Mouse (Mus musculus): ENCODE data around the gene Arf3. TPM values are rescaled to one million over a fixed set of nuclear protein-coding genes. Genes with fewer than 3 reads are reported as not detected.

Gene Arf3
- polyA plus RNA-seq, 1 experiment from 2014 or later, result 49.1 TPM

DNA sequence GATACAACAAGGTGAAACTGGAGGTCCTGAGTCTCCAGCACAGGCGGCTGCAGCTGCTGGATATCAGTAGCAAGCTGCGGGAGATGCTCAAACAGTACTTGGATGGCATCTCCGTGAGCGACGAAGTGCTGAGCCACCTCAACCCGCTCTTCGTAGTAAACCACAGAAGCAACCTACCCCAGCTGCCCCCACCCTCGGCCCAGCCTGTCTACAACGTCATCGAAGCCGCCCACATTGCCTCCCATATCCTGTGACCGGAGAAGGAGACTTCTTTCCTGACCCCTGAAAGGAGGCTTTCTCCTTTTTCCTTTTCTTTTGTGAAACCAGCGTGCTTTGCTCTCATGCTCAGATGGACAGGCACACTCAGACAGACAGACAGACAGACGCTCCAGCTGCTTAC lies 40.2 kb downstream of the Arf3 start:
- peaks cover 42% of the 10 kb centered on the region for H3K4me1 ChIP-seq
- no peaks in the 10 kb centered on the region for H3K36me3 ChIP-seq
- no peak overlapping the region for H3K4me3 ChIP-seq
- H3K27ac ChIP-seq, result no peak overlapping the region
- no peak for DNase-seq (ENCODE audit: low spot score)
- H3K27me3 ChIP-seq (ENCODE audit: low read depth, poor library complexity, severe bottlenecking), result peaks cover 14% of the 10 kb centered on the region
- H3K9me3 ChIP-seq (replicated peaks), result no peaks in the 10 kb centered on the region
- WGBS, result 68% methylated on average over 14 of the region's 14 CpGs

DNA sequence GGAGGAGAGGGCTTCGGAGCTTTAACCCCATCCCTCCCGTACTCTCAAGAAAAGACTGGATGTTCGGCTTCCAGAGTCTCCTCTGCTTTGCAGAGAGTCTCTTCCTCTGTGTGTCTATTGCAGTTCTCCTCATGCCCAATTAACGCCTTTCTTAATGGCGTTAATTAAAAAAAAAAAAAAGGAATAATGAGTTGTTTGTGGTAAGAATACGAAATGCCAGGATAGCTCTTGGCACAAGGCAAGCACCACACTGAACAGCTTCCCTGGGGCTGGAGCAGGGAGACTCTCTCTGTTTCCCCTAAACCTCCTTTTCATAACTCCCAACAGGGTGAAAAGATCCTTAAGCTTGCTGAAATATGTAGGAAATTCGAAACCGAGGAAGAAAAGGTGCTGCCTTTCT lies 40.8 kb downstream of the Arf3 start:
- Histone ChIP-seq H3K27me3 (ENCODE audit: low read depth, poor library complexity, severe bottlenecking) (peaks cover 14% of the 10 kb centered on the region), H3K27ac (no peak overlapping the region), H3K9me3 (replicated peaks) (no peaks in the 10 kb centered on the region), H3K36me3 (no peaks in the 10 kb centered on the region), H3K4me3 (no peak overlapping the region), H3K4me1 (peaks cover 35% of the 10 kb centered on the region)
- no peak for DNase-seq (ENCODE audit: low spot score)
- WGBS, result 81% methylated on average over 8 of the region's 8 CpGs

DNA sequence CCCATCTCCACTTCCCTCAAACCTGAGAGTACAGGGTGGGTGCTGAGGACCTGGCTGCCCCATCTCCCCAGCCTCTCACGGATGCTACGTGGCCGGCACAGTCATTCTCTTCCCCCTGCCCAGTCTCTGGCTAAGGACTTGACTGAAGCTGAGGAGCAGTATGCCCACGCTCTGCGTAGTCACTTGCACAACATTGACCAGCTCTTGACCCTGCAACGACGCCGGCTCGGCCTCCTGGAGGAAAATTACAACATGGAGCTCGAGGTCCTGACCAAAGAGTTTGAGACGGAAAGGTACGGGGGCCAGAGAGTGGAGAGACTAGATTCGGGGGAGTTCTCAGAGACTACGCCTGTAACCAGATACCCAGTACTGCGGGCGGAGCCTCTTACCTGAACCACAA lies 45.7 kb downstream of the Arf3 start:
- peaks cover 9% of the 10 kb centered on the region; the same call in 1 of the 2 replicates for H3K27me3 ChIP-seq (ENCODE audit: low read depth, poor library complexity, severe bottlenecking)
- H3K27ac ChIP-seq, result no peak overlapping the region
- WGBS, result 63% methylated on average over 16 of the region's 16 CpGs
- no peak overlapping the region for H3K4me3 ChIP-seq
- no peaks in the 10 kb centered on the region for H3K36me3 ChIP-seq
- H3K4me1 ChIP-seq, result peaks cover 2% of the 10 kb centered on the region
- no peaks in the 10 kb centered on the region for H3K9me3 ChIP-seq (replicated peaks)
- no peak for DNase-seq (ENCODE audit: low spot score)

DNA sequence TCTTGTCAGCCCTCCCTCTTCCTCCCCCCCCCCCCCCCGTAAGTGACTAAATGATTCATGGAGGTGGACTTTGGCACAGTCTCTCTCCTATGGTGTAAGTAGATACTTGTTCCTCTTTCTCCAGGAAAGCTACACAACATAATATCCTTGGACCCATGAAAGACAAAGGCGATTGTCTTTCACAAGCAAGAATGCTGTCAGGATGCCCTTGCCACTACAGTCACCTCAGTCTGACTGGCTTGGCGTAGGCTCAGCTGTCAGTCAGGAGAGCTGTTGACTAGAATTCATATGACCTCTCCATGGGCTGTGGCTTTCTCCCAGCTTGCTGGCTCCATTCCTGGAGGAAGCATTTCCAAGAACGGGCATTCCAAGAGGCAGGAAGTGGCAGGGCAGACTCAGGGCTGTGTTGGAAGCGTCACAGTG lies 48.8 kb downstream of the Arf3 start:
- Histone ChIP-seq H3K36me3 (no peaks in the 10 kb centered on the region), H3K9me3 (replicated peaks) (no peaks in the 10 kb centered on the region), H3K4me1 (no peaks in the 10 kb centered on the region), H3K27me3 (ENCODE audit: low read depth, poor library complexity, severe bottlenecking) (peaks cover 2% of the 10 kb centered on the region; the same call in 1 of the 2 replicates), H3K27ac (no peak overlapping the region), H3K4me3 (no peak overlapping the region)
- 84% methylated on average over 5 of the region's 5 CpGs for WGBS
- DNase-seq (ENCODE audit: low spot score), result no peak

DNA sequence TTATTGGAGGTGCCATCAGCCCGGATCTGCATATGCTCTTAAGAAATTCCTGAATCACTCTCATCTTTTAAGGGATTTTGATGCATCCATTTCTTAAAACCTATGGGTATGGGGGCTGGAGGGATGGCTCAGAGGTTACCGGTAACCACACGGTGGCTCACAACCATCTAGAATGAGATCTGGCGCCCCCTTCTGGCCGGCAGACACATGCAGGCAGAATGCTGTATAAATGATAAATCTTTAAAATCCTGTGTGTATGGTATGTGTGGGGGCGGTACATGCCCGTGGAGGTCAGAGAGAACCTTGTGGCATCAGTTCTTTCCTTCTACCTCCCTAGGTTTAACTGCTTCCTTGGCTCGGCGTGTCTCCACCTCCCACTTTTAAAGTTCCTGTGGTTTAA lies 52.6 kb downstream of the Arf3 start:
- H3K4me1 ChIP-seq, result peaks cover 5% of the 10 kb centered on the region; the same call in 1 of the 2 replicates
- H3K27me3 ChIP-seq (ENCODE audit: low read depth, poor library complexity, severe bottlenecking), result peaks cover 22% of the 10 kb centered on the region
- no peaks in the 10 kb centered on the region for H3K36me3 ChIP-seq
- DNase-seq (ENCODE audit: low spot score), result peak; percentile 87
- H3K27ac ChIP-seq, result no peak overlapping the region
- WGBS, result 19% methylated on average over 9 of the region's 9 CpGs
- no peak overlapping the region for H3K4me3 ChIP-seq
- H3K9me3 ChIP-seq (replicated peaks), result no peaks in the 10 kb centered on the region

DNA sequence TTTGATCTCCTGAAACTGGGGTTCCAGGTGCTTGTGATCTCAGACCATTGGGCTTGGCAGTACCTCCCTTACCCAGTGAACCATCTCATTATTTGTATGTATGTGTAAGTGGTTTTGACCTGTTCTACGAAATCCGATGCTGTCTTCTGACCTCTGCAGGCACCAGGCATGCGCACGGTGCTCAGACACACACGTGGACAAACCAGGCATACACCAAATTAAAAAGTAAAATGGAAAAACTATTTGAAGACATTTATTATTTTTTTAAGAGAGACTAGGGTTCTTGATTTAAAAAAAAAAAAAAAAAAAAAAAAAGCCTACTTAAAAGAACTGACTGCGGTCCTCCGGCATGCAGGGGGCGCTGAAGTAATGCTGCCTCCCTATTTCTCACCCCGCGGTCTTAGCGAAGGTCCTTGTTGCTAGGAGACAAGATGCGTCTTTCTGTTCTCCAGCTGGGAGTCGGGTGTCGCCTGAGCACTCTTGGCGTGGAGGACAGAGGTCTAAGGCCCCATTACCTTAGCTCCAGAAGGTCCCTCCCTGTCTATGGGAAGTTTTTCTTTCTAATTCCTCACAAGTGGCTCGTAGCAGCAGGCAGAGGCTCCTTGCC lies 55.1 kb downstream of the Arf3 start, which contains the start of gene Ccdc65:
Gene Ccdc65 (plus strand): TSS at position 442 of the 607 bp plus-strand sequence.
- Histone ChIP-seq H3K27me3 (ENCODE audit: low read depth, poor library complexity, severe bottlenecking) (peaks cover 47% of the 10 kb centered on the region), H3K9me3 (replicated peaks) (no peaks in the 10 kb centered on the region), H3K4me1 (peaks cover 5% of the 10 kb centered on the region; the same call in 1 of the 2 replicates), H3K36me3 (no peaks in the 10 kb centered on the region), H3K4me3 (peak within 1 kb of the TSS; percentile 50), H3K27ac (no peak within 1 kb of the TSS)
- peak; percentile 86 for DNase-seq (ENCODE audit: low spot score)
- WGBS, result 19% methylated on average over 16 of the region's 16 CpGs

DNA sequence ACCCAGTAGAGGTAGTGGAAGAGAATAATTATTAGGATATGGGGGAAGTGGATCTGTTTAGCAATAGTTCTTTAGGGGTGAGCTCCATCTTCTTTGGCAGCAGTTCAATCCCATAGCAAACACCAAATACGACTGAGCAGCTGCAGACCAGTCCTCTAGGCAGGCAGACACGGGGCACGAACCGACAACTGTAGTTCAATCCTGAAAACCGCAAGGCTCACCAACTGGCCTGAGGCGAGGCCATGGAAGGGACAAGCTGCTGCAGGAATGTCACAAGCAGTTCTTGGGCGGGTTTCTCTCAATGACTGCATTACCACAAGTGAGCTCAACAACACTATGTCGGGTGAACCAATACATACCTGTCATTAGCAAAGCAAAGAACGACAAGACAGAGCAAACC lies 58.7 kb downstream of the Arf3 start:
- Histone ChIP-seq H3K9me3 (replicated peaks) (no peaks in the 10 kb centered on the region), H3K4me1 (peaks cover 11% of the 10 kb centered on the region), H3K27me3 (ENCODE audit: low read depth, poor library complexity, severe bottlenecking) (peaks cover 81% of the 10 kb centered on the region), H3K4me3 (no peak overlapping the region), H3K27ac (no peak overlapping the region), H3K36me3 (no peaks in the 10 kb centered on the region)
- no peak for DNase-seq (ENCODE audit: low spot score)
- WGBS, result 61% methylated on average over 9 of the region's 9 CpGs

DNA sequence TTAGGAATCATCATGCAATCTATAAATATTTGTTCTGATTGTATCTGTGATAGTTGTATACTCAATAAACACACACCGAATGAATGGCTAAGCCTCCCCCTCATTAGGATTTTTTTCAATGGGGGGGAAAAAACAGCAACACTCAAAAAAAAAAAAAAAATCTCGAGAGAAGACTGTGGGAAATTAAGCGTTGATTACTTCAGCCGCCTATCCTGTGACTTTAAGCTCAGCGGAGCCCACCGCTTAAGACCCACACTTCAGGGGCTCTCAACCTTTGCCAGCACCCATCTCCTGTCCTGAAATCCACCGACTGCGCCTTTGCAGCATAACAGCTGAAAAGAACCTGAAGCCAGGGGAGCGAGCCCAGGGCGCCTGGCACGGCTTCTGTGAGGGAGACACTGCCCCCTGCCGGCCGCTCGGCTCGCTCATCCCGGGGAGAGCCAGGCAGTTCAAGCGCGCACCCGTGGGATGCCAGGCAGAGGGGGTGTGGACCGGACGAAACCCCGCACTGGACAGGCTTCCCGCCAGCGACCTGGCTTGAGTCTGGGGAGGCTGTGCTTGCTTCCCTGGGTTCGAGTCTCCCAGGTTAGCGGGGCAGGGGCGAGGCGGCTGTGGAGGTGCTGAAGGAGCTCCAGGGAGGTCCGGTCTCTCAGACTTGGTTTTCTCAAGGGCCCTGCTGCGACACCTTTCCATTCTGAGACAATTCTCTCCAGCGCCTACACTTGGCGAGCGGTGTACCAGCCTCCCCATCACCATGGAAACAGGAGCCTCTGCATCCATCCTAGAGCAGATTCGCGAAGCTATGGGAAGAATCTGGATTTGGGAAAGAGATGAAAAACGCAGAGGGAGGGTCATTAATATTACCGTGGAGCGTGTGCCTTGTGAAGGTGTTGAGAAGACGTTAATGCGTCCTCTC lies 63.6 kb downstream of the Arf3 start:
- H3K27me3 ChIP-seq (ENCODE audit: low read depth, poor library complexity, severe bottlenecking), result peaks cover 57% of the 10 kb centered on the region
- 6% methylated on average over 40 of the region's 40 CpGs for WGBS
- H3K4me1 ChIP-seq, result peaks cover 12% of the 10 kb centered on the region
- H3K4me3 ChIP-seq, result peak overlapping the region; percentile 43
- no peaks in the 10 kb centered on the region for H3K9me3 ChIP-seq (replicated peaks)
- H3K36me3 ChIP-seq, result no peaks in the 10 kb centered on the region
- H3K27ac ChIP-seq, result no peak overlapping the region
- DNase-seq (ENCODE audit: low spot score), result peak; percentile 96

DNA sequence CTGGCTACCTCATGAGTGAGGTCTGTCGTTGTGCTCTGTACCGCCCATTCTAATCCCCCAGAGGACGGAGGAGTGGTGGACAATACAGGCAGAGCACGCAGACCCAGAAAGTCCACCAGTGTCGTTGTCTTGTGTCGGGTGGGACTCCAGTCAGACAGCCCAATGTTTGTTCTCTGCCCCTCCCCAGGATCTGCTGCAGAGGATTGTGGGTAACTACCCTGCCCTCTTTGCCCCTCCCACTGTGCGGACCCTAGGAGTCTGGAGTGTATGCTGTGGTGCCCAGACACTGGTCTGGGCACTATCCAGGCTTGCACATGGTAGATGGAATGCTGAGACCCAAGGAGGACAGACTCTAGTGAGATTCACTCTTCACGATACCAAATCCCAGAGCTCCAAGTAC lies 66.8 kb downstream of the Arf3 start:
- Histone ChIP-seq H3K4me1 (peaks cover 21% of the 10 kb centered on the region), H3K36me3 (no peaks in the 10 kb centered on the region), H3K4me3 (no peak overlapping the region), H3K27me3 (ENCODE audit: low read depth, poor library complexity, severe bottlenecking) (peaks cover 25% of the 10 kb centered on the region), H3K9me3 (replicated peaks) (no peaks in the 10 kb centered on the region), H3K27ac (no peak overlapping the region)
- no peak for DNase-seq (ENCODE audit: low spot score)
- whole genome bisulfite sequencing, result 58% methylated on average over 8 of the region's 8 CpGs

DNA sequence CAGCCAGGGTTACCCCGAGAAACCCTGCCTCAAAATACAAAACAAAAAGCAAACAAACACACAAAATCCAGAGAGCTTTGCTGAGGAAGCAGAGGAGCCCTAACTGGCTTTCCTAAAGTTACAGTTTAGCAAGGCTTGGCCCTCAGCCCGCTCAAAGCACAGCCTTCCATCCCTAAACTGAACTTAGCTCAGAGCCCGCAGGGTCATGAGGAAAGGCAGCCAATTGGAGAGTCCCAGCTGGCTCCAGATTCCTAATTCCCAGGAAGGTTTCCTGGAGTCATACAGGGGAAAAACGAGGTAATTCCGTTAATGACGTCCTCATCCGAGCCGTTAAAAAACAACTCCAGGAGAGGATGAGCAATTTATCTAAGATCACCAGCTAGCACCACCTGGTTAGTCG lies 67.3 kb downstream of the Arf3 start:
- H3K4me1 ChIP-seq, result peaks cover 25% of the 10 kb centered on the region
- H3K27ac ChIP-seq, result no peak overlapping the region
- no peak for DNase-seq (ENCODE audit: low spot score)
- WGBS, result 49% methylated on average over 9 of the region's 9 CpGs
- H3K9me3 ChIP-seq (replicated peaks), result no peaks in the 10 kb centered on the region
- no peak overlapping the region for H3K4me3 ChIP-seq
- H3K27me3 ChIP-seq (ENCODE audit: low read depth, poor library complexity, severe bottlenecking), result peaks cover 20% of the 10 kb centered on the region
- H3K36me3 ChIP-seq, result no peaks in the 10 kb centered on the region

DNA sequence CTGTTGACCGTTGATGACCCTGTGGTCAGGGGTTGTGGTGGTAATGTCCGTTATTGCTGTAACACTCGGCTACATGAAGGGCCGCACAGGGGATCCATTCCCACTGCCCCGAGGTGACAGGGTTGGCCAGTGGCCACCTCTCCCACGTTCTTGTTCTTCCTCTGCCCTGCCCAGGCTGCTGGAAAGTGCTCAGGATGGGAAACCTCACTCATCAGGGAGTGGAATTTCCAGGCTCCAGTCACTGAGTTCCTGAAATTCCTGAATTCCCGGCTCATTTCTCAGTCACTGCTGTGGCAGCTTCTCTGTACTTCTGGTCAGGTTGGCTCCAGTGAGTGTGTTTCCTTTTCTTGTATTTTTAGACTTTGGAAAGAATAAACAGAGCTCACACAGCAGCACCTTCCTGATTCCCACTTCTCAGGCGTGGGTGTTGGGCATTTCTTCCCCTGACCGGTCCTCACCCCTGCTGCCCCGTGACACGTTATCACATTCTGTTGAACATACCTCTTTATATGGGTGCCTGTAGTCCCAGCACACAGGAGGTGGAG lies 70.8 kb downstream of the Arf3 start:
- Histone ChIP-seq H3K9me3 (replicated peaks) (no peaks in the 10 kb centered on the region), H3K4me1 (peaks cover 16% of the 10 kb centered on the region), H3K4me3 (no peak overlapping the region), H3K27me3 (ENCODE audit: low read depth, poor library complexity, severe bottlenecking) (no peaks in the 10 kb centered on the region), H3K36me3 (no peaks in the 10 kb centered on the region), H3K27ac (no peak overlapping the region)
- DNase-seq (ENCODE audit: low spot score), result no peak
- 60% methylated on average over 11 of the region's 11 CpGs for WGBS

DNA sequence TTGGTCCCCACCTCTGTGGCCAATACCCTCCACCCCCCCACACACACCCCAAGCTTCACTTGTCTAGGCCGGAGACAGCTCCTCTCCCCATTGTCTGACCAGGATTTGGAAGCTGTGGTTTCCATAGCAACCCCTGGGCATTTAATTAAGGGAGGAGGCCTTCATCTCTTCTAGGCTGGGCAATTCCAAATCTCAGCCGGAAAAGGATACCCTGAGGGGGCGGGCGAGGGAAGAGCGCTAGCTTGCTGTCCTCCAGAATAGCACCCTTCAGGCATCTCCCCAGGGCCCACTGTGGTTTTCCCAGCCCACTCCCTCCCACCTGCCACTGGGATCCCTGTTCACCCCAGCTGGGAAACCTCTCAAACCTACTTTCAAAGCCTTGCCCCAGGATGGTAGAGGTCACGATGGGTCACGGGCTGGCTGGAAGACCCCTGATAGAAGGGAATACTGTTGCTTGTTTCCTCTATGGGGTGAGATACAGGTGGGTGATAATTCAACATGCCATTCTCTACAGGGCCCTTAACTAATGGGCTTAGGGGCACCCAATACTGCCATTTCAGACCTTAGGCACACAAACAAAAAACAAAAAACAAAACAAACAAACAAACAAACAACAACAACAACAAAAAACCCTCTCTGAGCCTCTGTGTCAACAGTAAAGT lies 71.4 kb downstream of the Arf3 start:
- H3K4me1 ChIP-seq, result peaks cover 16% of the 10 kb centered on the region
- no peak overlapping the region for H3K4me3 ChIP-seq
- no peaks in the 10 kb centered on the region for H3K27me3 ChIP-seq (ENCODE audit: low read depth, poor library complexity, severe bottlenecking)
- no peak for DNase-seq (ENCODE audit: low spot score)
- H3K36me3 ChIP-seq, result no peaks in the 10 kb centered on the region
- no peaks in the 10 kb centered on the region for H3K9me3 ChIP-seq (replicated peaks)
- H3K27ac ChIP-seq, result no peak overlapping the region
- WGBS, result 41% methylated on average over 7 of the region's 7 CpGs

All from limb, embryonic 10.5 days (tissue).